Mouse (Mus musculus): ENCODE measurements around the gene Polr3b. TPM values are rescaled to one million over a fixed set of nuclear protein-coding genes. Genes with fewer than 3 reads are reported as not detected.

The Polr3b gene
- polyA plus RNA-seq, 1 experiment from 2014 or later, result 3.9 TPM

DNA sequence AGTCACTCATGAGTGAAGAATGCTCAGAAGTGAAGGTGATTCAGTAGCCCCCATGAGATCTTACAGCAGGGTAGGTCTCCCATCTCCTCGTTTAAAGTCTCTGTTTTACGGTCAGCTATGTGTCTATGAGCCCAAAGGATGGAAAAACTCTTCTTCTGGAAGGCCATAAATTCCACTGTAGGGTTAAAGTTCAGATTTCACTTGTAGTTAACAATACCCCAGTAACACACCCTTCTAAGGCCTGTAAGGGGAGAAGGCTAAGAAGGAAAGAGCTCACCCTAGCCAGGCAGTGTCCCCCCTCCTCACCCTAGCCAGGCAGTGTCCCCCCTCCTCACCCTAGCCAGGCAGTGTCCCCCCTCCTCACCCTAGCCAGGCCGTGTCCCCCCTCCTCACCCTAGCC is 69.6 kb downstream of the Polr3b start:
- ATAC-seq, result no peak

DNA sequence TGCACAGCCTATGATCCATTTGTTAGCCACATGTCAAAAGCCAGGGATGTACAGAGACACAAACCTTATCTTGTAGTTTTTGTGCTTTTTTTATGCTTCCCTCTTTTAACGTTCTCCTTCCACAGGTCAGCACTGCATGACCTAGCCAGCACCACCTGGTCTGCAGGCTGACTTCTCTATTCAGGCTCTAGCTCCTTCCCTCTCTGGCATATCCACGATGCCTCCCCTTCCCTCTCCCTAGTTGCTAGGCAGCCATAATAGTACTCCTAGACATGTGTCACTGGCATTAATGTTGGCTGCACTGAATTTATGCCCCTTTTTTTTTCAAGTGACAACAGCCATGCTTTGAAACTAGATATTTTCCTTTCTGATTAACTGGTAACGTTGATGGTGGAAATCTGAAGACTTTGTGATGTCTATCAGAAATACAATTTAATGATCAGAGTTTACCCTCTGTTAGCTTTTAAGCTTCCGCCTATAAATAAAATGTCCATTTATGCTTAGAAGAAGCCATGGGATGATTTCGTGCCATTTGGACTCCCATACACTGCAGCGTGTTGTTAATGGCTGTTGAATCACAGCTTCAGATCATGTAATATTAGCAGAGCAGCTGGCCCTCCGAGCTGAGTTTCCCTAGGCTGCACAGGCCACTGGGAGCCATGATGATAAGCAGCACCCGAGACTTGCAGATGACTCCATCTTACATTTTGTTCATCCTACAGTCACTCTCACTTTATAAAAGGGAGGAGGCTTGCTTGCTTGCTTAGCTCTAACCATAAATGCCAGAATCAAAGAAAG is 71.9 kb downstream of the Polr3b start:
- DNase-seq (no peak), ATAC-seq (no peak)
- no peaks in the 10 kb centered on the region for H3K9me3 ChIP-seq (ENCODE audit: low read length)
- no peak for TF ChIP-seq EP300 (IDR thresholded peaks at IDR 0.05; ENCODE audit: low read depth)
- no peak for TF ChIP-seq CTCF (IDR thresholded peaks at IDR 0.05; ENCODE audit: low read depth)
- no peak overlapping the region for H3K4me3 ChIP-seq (ENCODE audit: low read depth, low read length)
- 78% methylated on average over 8 of the region's 8 CpGs for WGBS (ENCODE audit: insufficient replicate concordance)
- peaks cover 15% of the 10 kb centered on the region for H3K36me3 ChIP-seq (replicated peaks; ENCODE audit: insufficient read depth, low read length)
- no peaks in the 10 kb centered on the region for H3K27me3 ChIP-seq (ENCODE audit: insufficient read depth, low read length)
- H3K27ac ChIP-seq (ENCODE audit: low read depth), result no peak overlapping the region
- H3K9ac ChIP-seq (replicated peaks), result no peak overlapping the region
- no peaks in the 10 kb centered on the region for H3K4me1 ChIP-seq (ENCODE audit: insufficient read depth)
- no peak overlapping the region for H3K4me2 ChIP-seq (ENCODE audit: low read depth, low read length)

More for the DNA sequence above, 69.6 kb downstream of the Polr3b start:
- Histone ChIP-seq H3K4me3 (ENCODE audit: low read depth, low read length) (no peak overlapping the region), H3K9ac (replicated peaks) (no peak overlapping the region), H3K9me3 (ENCODE audit: low read length) (no peaks in the 10 kb centered on the region), H3K4me1 (ENCODE audit: insufficient read depth) (no peaks in the 10 kb centered on the region), H3K36me3 (replicated peaks; ENCODE audit: insufficient read depth, low read length) (peaks cover 8% of the 10 kb centered on the region; the same call in 1 of the 2 replicates), H3K27ac (ENCODE audit: low read depth) (no peak overlapping the region), H3K4me2 (ENCODE audit: low read depth, low read length) (no peak overlapping the region), H3K27me3 (ENCODE audit: insufficient read depth, low read length) (no peaks in the 10 kb centered on the region)
- DNase-seq, result no peak
- WGBS (ENCODE audit: insufficient replicate concordance), result 58% methylated on average over 3 of the region's 3 CpGs
- TF ChIP-seq EP300 (IDR thresholded peaks at IDR 0.05; ENCODE audit: low read depth) (no peak), CTCF (IDR thresholded peaks at IDR 0.05; ENCODE audit: low read depth) (no peak)

DNA sequence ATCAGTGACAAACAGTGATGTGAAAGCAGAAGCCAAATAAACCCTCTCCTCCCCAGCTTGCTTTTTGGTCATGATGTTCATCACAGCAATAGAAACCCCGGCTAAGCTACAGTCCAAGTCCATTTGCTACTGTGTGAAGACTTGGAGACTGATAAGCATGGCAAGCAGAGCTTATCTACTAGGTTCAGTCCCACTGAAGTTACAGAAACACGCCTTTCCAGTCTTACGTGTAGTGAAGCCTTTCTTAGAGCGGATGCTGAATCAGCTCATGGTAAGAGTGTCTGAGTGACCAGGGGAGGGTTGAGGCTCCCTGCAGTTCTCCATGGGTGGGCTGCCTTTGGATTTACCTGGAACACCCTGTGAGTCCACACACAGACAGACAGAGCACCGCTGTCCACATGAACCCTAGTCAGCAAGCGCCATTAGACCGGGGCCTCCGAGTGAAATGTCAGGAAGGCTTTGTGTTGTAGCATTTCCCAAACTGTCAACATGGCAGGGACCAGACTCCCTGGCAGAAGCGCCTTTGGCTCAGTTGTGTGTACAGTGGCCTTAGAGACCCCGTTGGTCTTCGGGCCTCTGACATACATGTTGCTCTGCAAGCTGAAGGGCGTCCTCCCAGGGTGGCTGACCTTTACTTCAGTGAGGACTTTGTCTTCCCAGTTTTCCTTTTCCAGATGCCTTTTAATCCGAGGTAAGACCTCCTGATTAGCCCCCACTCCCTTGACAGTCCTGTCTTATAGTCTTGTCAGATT is 78.3 kb downstream of the Polr3b start:
- Histone ChIP-seq H3K27ac (ENCODE audit: low read depth) (peak overlapping the region; percentile 72; the same call in 1 of the 2 replicates), H3K9me3 (ENCODE audit: low read length) (no peaks in the 10 kb centered on the region), H3K4me2 (ENCODE audit: low read depth, low read length) (peak overlapping the region; percentile 34; the same call in 1 of the 2 replicates), H3K36me3 (replicated peaks; ENCODE audit: insufficient read depth, low read length) (peaks cover 35% of the 10 kb centered on the region), H3K4me1 (ENCODE audit: insufficient read depth) (peaks cover 9% of the 10 kb centered on the region), H3K9ac (replicated peaks) (peak overlapping the region; percentile 16; the same call in 1 of the 2 replicates), H3K4me3 (ENCODE audit: low read depth, low read length) (no peak overlapping the region), H3K27me3 (ENCODE audit: insufficient read depth, low read length) (no peaks in the 10 kb centered on the region)
- 78% methylated on average over 13 of the region's 13 CpGs for WGBS (ENCODE audit: insufficient replicate concordance)
- no peak for TF ChIP-seq CTCF (IDR thresholded peaks at IDR 0.05; ENCODE audit: low read depth)
- peak; percentile 91 for TF ChIP-seq EP300 (IDR thresholded peaks at IDR 0.05; ENCODE audit: low read depth)
- ATAC-seq (peak; percentile 91), DNase-seq (no peak)

DNA sequence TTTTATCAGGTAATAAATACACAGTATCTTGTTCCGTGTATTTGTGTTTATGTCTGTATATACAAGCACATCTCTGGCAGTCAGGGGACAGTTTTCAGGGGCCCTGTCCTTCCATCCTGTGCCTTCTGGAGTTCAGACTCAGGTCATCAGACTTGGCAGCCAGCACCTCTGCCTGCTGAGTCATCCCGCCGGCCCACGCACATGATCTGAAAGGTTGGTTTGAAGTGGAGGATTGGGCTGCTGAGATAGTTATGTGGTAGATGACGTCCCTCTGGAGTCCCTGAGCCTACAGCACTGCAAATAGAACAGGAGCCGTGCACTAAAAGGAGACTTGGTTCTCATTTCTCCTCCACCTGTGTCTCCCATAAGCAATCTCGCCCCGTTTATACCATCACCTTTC is 79.0 kb downstream of the Polr3b start:
- Histone ChIP-seq H3K4me2 (ENCODE audit: low read depth, low read length) (no peak overlapping the region), H3K9ac (replicated peaks) (peak overlapping the region; percentile 16; the same call in 1 of the 2 replicates), H3K9me3 (ENCODE audit: low read length) (no peaks in the 10 kb centered on the region), H3K4me1 (ENCODE audit: insufficient read depth) (peaks cover 9% of the 10 kb centered on the region), H3K27me3 (ENCODE audit: insufficient read depth, low read length) (no peaks in the 10 kb centered on the region), H3K4me3 (ENCODE audit: low read depth, low read length) (no peak overlapping the region), H3K27ac (ENCODE audit: low read depth) (0 out of 2 replicates have a peak overlapping the region, but pooled peaks have one; percentile 60), H3K36me3 (replicated peaks; ENCODE audit: insufficient read depth, low read length) (peaks cover 35% of the 10 kb centered on the region)
- no peak for TF ChIP-seq EP300 (IDR thresholded peaks at IDR 0.05; ENCODE audit: low read depth)
- no peak for TF ChIP-seq CTCF (IDR thresholded peaks at IDR 0.05; ENCODE audit: low read depth)
- peak; percentile 67 for DNase-seq
- ATAC-seq, result peak; percentile 72
- 65% methylated on average over 8 of the region's 8 CpGs for WGBS (ENCODE audit: insufficient replicate concordance)

DNA sequence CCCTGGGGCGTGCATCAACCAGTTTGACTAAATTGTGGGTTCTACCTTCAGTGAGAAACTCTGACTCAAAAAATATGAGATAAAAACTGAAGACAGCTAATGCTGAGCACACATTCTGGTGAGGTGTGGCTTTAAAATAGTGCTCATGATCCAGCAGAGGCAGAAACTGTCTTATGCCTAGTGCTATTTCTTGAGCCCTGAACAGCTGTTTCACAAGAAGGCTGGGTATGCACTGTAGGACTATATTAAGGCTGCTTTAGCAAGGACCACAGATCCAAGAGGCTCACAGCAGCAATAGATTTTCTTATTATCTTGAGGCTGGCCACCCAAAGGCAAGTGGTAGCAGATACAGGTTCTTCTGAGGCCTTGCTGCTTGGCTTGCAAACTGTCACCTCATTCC is 80.0 kb downstream of the Polr3b start:
- DNase-seq (no peak), ATAC-seq (no peak)
- Histone ChIP-seq H3K9me3 (ENCODE audit: low read length) (no peaks in the 10 kb centered on the region), H3K4me1 (ENCODE audit: insufficient read depth) (peaks cover 9% of the 10 kb centered on the region), H3K9ac (replicated peaks) (no peak overlapping the region), H3K27ac (ENCODE audit: low read depth) (no peak overlapping the region), H3K36me3 (replicated peaks; ENCODE audit: insufficient read depth, low read length) (peaks cover 34% of the 10 kb centered on the region), H3K4me2 (ENCODE audit: low read depth, low read length) (no peak overlapping the region), H3K27me3 (ENCODE audit: insufficient read depth, low read length) (no peaks in the 10 kb centered on the region), H3K4me3 (ENCODE audit: low read depth, low read length) (no peak overlapping the region)
- TF ChIP-seq EP300 (IDR thresholded peaks at IDR 0.05; ENCODE audit: low read depth) (no peak), CTCF (IDR thresholded peaks at IDR 0.05; ENCODE audit: low read depth) (no peak)
- 96% methylated on average over 1 of the region's 1 CpGs for WGBS (ENCODE audit: insufficient replicate concordance)

DNA sequence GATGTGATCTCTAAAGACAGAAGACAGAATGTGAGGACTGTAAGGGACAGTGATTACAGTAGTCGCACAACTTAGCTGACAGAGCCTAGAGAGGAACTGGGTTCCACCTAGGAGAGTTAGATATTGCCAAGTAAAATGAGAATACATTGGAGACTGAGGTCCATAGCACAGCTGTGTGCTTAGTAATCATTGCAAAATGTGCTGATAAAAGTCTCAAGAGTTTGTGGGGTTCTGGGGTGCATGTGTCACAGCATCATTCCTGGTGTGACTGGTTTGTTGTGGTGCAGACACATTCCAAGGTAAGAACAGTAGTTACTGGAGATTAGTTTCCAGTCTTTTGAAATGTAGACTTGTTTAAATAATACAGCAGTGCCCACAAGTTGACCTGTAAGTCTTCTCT is 82.5 kb downstream of the Polr3b start:
- 88% methylated on average over 1 of the region's 1 CpGs for WGBS (ENCODE audit: insufficient replicate concordance)
- Histone ChIP-seq H3K27ac (ENCODE audit: low read depth) (no peak overlapping the region), H3K4me1 (ENCODE audit: insufficient read depth) (peaks cover 9% of the 10 kb centered on the region), H3K4me3 (ENCODE audit: low read depth, low read length) (no peak overlapping the region), H3K9ac (replicated peaks) (no peak overlapping the region), H3K27me3 (ENCODE audit: insufficient read depth, low read length) (no peaks in the 10 kb centered on the region), H3K9me3 (ENCODE audit: low read length) (no peaks in the 10 kb centered on the region), H3K4me2 (ENCODE audit: low read depth, low read length) (no peak overlapping the region), H3K36me3 (replicated peaks; ENCODE audit: insufficient read depth, low read length) (peaks cover 21% of the 10 kb centered on the region; the same call in 1 of the 2 replicates)
- no peak for TF ChIP-seq EP300 (IDR thresholded peaks at IDR 0.05; ENCODE audit: low read depth)
- no peak for TF ChIP-seq CTCF (IDR thresholded peaks at IDR 0.05; ENCODE audit: low read depth)
- DNase-seq, result no peak
- no peak for ATAC-seq

Data from liver, postnatal 0 days (tissue).